Mouse (Mus musculus) limb, embryonic 11.5 days (tissue): ENCODE measurements around the gene Camk2g. TPM values are rescaled to one million over a fixed set of nuclear protein-coding genes. Genes with fewer than 3 reads are reported as not detected.

ENCODE experiments used
- ATAC-seq: fragments of 200-750 bp; cut with Nextera tagmentation; 2 replicates; pipeline ENCODE4 v1.8.0; 2017; ENCODE audit warnings: low read depth; ENCODE audit not compliant: insufficient number of reproducible peaks, low FRiP score, low TSS enrichment
- DNase-seq: peaks from one replicate; pipeline ENCODE4 v3.0.0-alpha.2; 2015; ENCODE audit warnings: low spot score
- H3K27ac ChIP-seq: fragments of 300-500 bp; sonication (generic); replicated peaks from 2 replicates; pipeline ENCODE4 v1.5.1; 2014; ENCODE audit warnings: low read depth, mild to moderate bottlenecking, low read length
- H3K27me3 ChIP-seq: fragments of 300-500 bp; sonication (generic); 2 replicates; pipeline ENCODE4 v1.6.1; 2014; ENCODE audit warnings: mild to moderate bottlenecking, low read length, mixed read lengths; ENCODE audit not compliant: control insufficient read depth, insufficient read depth
- H3K36me3 ChIP-seq: fragments of 300-500 bp; sonication (generic); 2 replicates; pipeline ENCODE4 v1.6.1; 2014; ENCODE audit warnings: mild to moderate bottlenecking, low read length, moderate library complexity, mixed read lengths; ENCODE audit not compliant: control insufficient read depth, insufficient read depth
- H3K4me1 ChIP-seq: fragments of 300-500 bp; sonication (generic); 2 replicates; pipeline ENCODE4 v1.6.1; 2014; ENCODE audit warnings: low read length, mixed read lengths; ENCODE audit not compliant: control insufficient read depth, insufficient read depth
- H3K4me2 ChIP-seq: fragments of 300-500 bp; sonication (generic); 2 replicates; pipeline ENCODE4 v1.6.1; 2014; ENCODE audit warnings: low read depth, mild to moderate bottlenecking, moderate library complexity; ENCODE audit not compliant: severe bottlenecking
- H3K4me3 ChIP-seq: fragments of 300-500 bp; sonication (generic); 2 replicates; pipeline ENCODE4 v1.5.1; 2014; ENCODE audit warnings: low read depth, low read length
- H3K9ac ChIP-seq: fragments of 300-500 bp; sonication (generic); 2 replicates; pipeline ENCODE4 v1.6.1; 2014; ENCODE audit warnings: mild to moderate bottlenecking, low read length
- H3K9me3 ChIP-seq: fragments of 300-500 bp; sonication (generic); 2 replicates; pipeline ENCODE4 v1.6.1; 2016; ENCODE audit warnings: low read length; ENCODE audit not compliant: control insufficient read depth
- WGBS: fragments of 180-500 bp; shearing (Covaris S2); extraction: QIAGEN DNeasy Blood & Tissue Kit; methylation state at CpG from one replicate; pipeline ENCODE4 v1.1.7; 2014; 5-methylcytosine and 5-hydroxymethylcytosine counted together
- polyA plus RNA-seq: library from polyadenylated mRNA; unstranded; fragments of >200 nt; fragmentation: Nextera tagmentation; extraction: Ambion mirVana; gene quantifications from 2 replicates; pipeline ENCODE4 v1.2.1, GENCODE M21; 2014

Camk2g gene
- polyA plus RNA-seq, 1 experiment from 2014 or later: 60.2 TPM

GRCm38 (mm10) chr14:20773410-20773809 is 20.5 kb downstream of the Camk2g start:
- H3K9me3 ChIP-seq: no peaks in the 10 kb centered on the region
- no peak overlapping the region for H3K4me2 ChIP-seq
- no peak for DNase-seq
- no peaks in the 10 kb centered on the region for H3K27me3 ChIP-seq
- no peak for ATAC-seq
- 68% methylated on average over 3 of the region's 3 CpGs for WGBS
- H3K36me3 ChIP-seq: peaks cover 8% of the 10 kb centered on the region; the same call in 1 of the 2 replicates
- H3K4me1 ChIP-seq: peaks cover 2% of the 10 kb centered on the region; the same call in 1 of the 2 replicates
- no peak overlapping the region for H3K27ac ChIP-seq
- H3K4me3 ChIP-seq: no peak overlapping the region
- no peak overlapping the region for H3K9ac ChIP-seq

GRCm38 (mm10) chr14:20772808-20773207 is 21.1 kb downstream of the Camk2g start:
- Histone ChIP-seq H3K9me3 (no peaks in the 10 kb centered on the region), H3K4me1 (peaks cover 2% of the 10 kb centered on the region; the same call in 1 of the 2 replicates), H3K4me2 (no peak overlapping the region), H3K27me3 (no peaks in the 10 kb centered on the region), H3K36me3 (peaks cover 4% of the 10 kb centered on the region; the same call in 1 of the 2 replicates), H3K27ac (no peak overlapping the region), H3K9ac (no peak overlapping the region), H3K4me3 (no peak overlapping the region)
- DNase-seq (no peak), ATAC-seq (no peak)
- WGBS: 81% methylated on average over 6 of the region's 6 CpGs

DNA sequence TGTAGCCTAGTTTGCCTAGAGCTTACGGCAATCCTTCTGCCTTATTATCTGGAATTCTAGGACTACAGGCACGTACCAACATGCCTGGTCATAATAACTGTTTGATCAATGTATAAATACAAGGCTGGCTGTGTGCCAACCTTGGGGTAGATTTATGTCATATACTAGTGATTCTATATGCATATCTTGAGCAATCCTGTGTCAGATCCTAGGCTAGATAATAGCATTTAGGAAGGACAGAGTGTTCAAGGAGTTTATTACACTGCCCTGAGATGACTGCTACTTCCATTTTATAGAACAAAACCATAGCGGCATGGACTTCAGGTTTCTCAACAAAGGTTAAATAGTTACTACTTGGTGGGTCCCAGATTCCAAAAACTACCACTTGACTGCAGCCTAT is 21.9 kb downstream of the Camk2g start:
- ATAC-seq: no peak
- no peaks in the 10 kb centered on the region for H3K9me3 ChIP-seq
- H3K9ac ChIP-seq: no peak overlapping the region
- no peak overlapping the region for H3K4me3 ChIP-seq
- H3K27me3 ChIP-seq: no peaks in the 10 kb centered on the region
- H3K27ac ChIP-seq: no peak overlapping the region
- H3K4me2 ChIP-seq: no peak overlapping the region
- H3K4me1 ChIP-seq: peaks cover 2% of the 10 kb centered on the region; the same call in 1 of the 2 replicates
- DNase-seq: no peak
- WGBS: 94% methylated on average over 3 of the region's 3 CpGs
- H3K36me3 ChIP-seq: peaks cover 2% of the 10 kb centered on the region; the same call in 1 of the 2 replicates

DNA sequence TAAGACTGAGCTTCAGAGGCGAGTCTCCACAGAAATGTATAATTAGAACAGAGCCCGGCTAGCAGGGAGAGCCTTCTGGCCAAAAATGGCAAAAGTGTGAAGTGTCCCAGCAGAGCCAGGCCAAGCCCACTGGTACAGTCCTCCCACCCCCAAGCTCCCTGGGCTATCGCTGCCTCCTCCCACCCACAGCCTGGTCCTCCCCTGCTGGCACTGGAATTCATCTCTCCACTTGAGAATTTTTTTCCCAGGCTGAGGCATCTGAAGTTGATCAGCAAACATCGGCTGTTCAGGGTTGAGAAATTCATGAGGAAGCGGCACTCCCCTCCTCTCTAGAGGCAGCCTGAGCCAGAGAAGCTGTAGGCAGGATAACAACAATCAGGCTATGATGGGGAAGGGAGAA is 25.3 kb downstream of the Camk2g start:
- no peaks in the 10 kb centered on the region for H3K4me1 ChIP-seq
- H3K9me3 ChIP-seq: no peaks in the 10 kb centered on the region
- no peak overlapping the region for H3K9ac ChIP-seq
- no peak overlapping the region for H3K4me3 ChIP-seq
- no peak for ATAC-seq
- H3K36me3 ChIP-seq: peaks cover 6% of the 10 kb centered on the region; the same call in 1 of the 2 replicates
- H3K4me2 ChIP-seq: no peak overlapping the region
- H3K27ac ChIP-seq: no peak overlapping the region
- DNase-seq: no peak
- H3K27me3 ChIP-seq: no peaks in the 10 kb centered on the region
- whole genome bisulfite sequencing: 80% methylated on average over 5 of the region's 5 CpGs

- Histone ChIP-seq H3K4me3 (no peak overlapping the region), H3K27me3 (no peaks in the 10 kb centered on the region), H3K9me3 (no peaks in the 10 kb centered on the region), H3K9ac (no peak overlapping the region), H3K4me1 (no peaks in the 10 kb centered on the region), H3K36me3 (peaks cover 10% of the 10 kb centered on the region; the same call in 1 of the 2 replicates), H3K27ac (no peak overlapping the region), H3K4me2 (no peak overlapping the region)
- no peak for ATAC-seq
- DNase-seq: no peak
- WGBS: 92% methylated on average over 7 of the region's 7 CpGs
Measured at GRCm38 (mm10) chr14:20767936-20768335, 26.0 kb downstream of the Camk2g start.

DNA sequence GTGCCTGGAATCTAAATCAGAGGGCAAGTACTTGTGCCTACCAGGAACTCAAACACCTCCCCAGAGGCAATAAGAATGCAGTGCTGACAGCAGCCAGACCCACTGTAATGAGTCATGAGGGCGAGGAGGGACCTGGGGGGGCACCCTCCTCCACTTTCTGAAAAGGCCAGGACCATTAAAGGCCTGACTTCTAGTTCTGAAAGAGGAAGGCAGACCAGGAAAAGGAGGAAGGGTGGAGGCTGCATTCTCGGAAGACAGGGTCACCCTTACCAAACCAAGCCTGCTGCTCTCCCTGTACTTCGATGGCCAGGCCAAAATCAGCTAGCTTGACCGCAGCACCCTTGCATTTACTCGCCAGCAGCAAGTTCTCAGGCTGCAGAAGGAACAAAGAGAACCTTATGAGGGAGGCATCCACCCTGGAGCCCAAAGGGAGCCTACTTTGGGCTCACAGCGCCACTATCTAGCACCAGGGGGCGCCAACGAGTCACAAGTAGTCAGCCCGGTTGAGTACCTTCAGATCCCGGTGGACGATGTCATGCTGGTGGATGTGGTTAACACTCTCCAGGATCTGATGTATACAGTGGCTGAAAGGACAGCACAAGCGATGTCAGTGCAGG is 28.1 kb downstream of the Camk2g start:
- ATAC-seq (0 out of 2 replicates have a peak, but pooled peaks have one; percentile 26), DNase-seq (peak; percentile 90)
- H3K9ac ChIP-seq: no peak overlapping the region
- H3K4me2 ChIP-seq: no peak overlapping the region
- H3K9me3 ChIP-seq: no peaks in the 10 kb centered on the region
- no peak overlapping the region for H3K4me3 ChIP-seq
- 27% methylated on average over 12 of the region's 12 CpGs for WGBS
- peaks cover 14% of the 10 kb centered on the region; the same call in 1 of the 2 replicates for H3K36me3 ChIP-seq
- H3K27me3 ChIP-seq: no peaks in the 10 kb centered on the region
- H3K4me1 ChIP-seq: no peaks in the 10 kb centered on the region
- H3K27ac ChIP-seq: 0 out of 2 replicates have a peak overlapping the region, but pooled peaks have one; percentile 1

DNA sequence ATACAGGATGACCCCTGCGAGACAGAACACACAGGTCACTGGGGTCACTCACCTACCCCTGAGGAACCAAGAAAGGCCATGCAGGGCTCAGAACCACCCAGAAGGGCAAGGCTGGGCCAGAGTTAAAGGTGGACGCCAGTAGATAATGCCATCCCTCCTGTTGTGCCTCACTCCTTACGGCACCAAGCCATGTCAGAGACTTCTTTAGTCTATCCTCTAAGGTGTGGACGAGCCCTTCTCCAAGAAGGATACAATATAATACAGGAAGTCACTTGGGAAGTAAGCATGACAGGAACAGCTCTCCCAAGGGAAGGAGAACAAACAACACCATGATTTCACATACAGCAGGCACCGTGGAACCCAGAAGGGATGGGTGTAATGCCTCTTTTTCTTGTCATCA is 28.9 kb downstream of the Camk2g start:
- H3K9ac ChIP-seq: no peak overlapping the region
- no peak for ATAC-seq
- peaks cover 18% of the 10 kb centered on the region; the same call in 1 of the 2 replicates for H3K36me3 ChIP-seq
- H3K4me2 ChIP-seq: no peak overlapping the region
- 90% methylated on average over 5 of the region's 5 CpGs for WGBS
- DNase-seq: no peak
- H3K27me3 ChIP-seq: no peaks in the 10 kb centered on the region
- no peak overlapping the region for H3K4me3 ChIP-seq
- no peak overlapping the region for H3K27ac ChIP-seq
- H3K4me1 ChIP-seq: no peaks in the 10 kb centered on the region
- H3K9me3 ChIP-seq: no peaks in the 10 kb centered on the region

- Histone ChIP-seq H3K27me3 (no peaks in the 10 kb centered on the region), H3K4me2 (no peak overlapping the region), H3K9me3 (no peaks in the 10 kb centered on the region), H3K9ac (no peak overlapping the region), H3K27ac (no peak overlapping the region), H3K4me3 (no peak overlapping the region), H3K4me1 (no peaks in the 10 kb centered on the region), H3K36me3 (peaks cover 38% of the 10 kb centered on the region)
- DNase-seq: no peak
- ATAC-seq: no peak
- 74% methylated on average over 8 of the region's 8 CpGs for WGBS
Measured at GRCm38 (mm10) chr14:20758768-20759435, 35.0 kb downstream of the Camk2g start.
